Mouse (Mus musculus) induced T-regulatory cell, adult 2 months (primary cell): ENCODE data around the gene Ces1d.
"Not testable (repeated sequence)": the region's sequence is repeated elsewhere in the genome, so short reads cannot be mapped to it uniquely, and the experiment has no call there.

Experiments
- DNase-seq: peaks from one replicate; pipeline ENCODE4 v3.0.0-alpha.2; 2012; ENCODE audit warnings: low read depth

Ces1d gene

GRCm38 (mm10) chr8:93197685-93198525 lies at the start of gene Ces1d:
TSS of gene Ces1d (minus strand) at chr8:93197838.
- DNase-seq: no peak

- DNase-seq: no peak
Measured at GRCm38 (mm10) chr8:93246057-93246456, 48.4 kb upstream of the Ces1d start.

- DNase-seq: no peak
Measured at GRCm38 (mm10) chr8:93239884-93240283, 42.2 kb upstream of the Ces1d start.

- DNase-seq: no peak
Measured at GRCm38 (mm10) chr8:93235681-93236080, 38.0 kb upstream of the Ces1d start.

- no peak for DNase-seq
Measured at GRCm38 (mm10) chr8:93234706-93235105, 37.1 kb upstream of the Ces1d start.

GRCm38 (mm10) chr8:93234068-93234467 lies 36.4 kb upstream of the Ces1d start:
- DNase-seq: no peak

GRCm38 (mm10) chr8:93229446-93229845 lies 31.8 kb upstream of the Ces1d start, which contains the start of gene Ces1e:
TSS of gene Ces1e (minus strand) at chr8:93229619.
- no peak for DNase-seq

GRCm38 (mm10) chr8:93228673-93229370 lies 31.2 kb upstream of the Ces1d start:
- no peak for DNase-seq

GRCm38 (mm10) chr8:93226471-93226870 lies 28.8 kb upstream of the Ces1d start:
- DNase-seq: not testable (repeated sequence)

- DNase-seq: no peak
Measured at GRCm38 (mm10) chr8:93221896-93222295, 24.3 kb upstream of the Ces1d start.

GRCm38 (mm10) chr8:93217867-93218266 lies 20.2 kb upstream of the Ces1d start:
- no peak for DNase-seq

GRCm38 (mm10) chr8:93217375-93217774 lies 19.7 kb upstream of the Ces1d start:
- DNase-seq: no peak

GRCm38 (mm10) chr8:93211091-93211490 lies 13.5 kb upstream of the Ces1d start:
- DNase-seq: no peak

GRCm38 (mm10) chr8:93199146-93199545 lies 1.5 kb upstream of the Ces1d start:
- DNase-seq: not testable (repeated sequence)

GRCm38 (mm10) chr8:93196436-93196835 lies 1.2 kb downstream of the Ces1d start:
- no peak for DNase-seq

GRCm38 (mm10) chr8:93180581-93181129 lies 17.0 kb downstream of the Ces1d start:
- DNase-seq: no peak

GRCm38 (mm10) chr8:93176593-93176992 lies 21.0 kb downstream of the Ces1d start:
- no peak for DNase-seq

- DNase-seq: no peak
Measured at GRCm38 (mm10) chr8:93174554-93174953, 23.1 kb downstream of the Ces1d start.

- DNase-seq: no peak
Measured at GRCm38 (mm10) chr8:93171846-93172590, 25.6 kb downstream of the Ces1d start.

GRCm38 (mm10) chr8:93163363-93163762 lies 34.3 kb downstream of the Ces1d start:
- DNase-seq: no peak

- DNase-seq: no peak
Measured at GRCm38 (mm10) chr8:93151401-93151800, 46.2 kb downstream of the Ces1d start.

- no peak for DNase-seq
Measured at GRCm38 (mm10) chr8:93147331-93147730, 50.3 kb downstream of the Ces1d start.
